Mouse (Mus musculus) liver, postnatal 0 days (tissue): Measurements from ENCODE around the gene Fam208b. TPM values are rescaled to one million over a fixed set of nuclear protein-coding genes. Genes with fewer than 3 reads are reported as not detected.
"Not testable (repeated sequence)": the region's sequence is repeated elsewhere in the genome, so short reads cannot be mapped to it uniquely, and the experiment has no call there.

Source experiments
- ATAC-seq: fragments of 200-750 bp; cut with Nextera tagmentation; 2 replicates; pipeline ENCODE4 v1.8.0; 2017; ENCODE audit warnings: mild to moderate bottlenecking, moderate library complexity
- DNase-seq: peaks from one replicate; pipeline ENCODE4 v3.0.0-alpha.2; 2016
- H3K27ac ChIP-seq: fragments of 300-500 bp; sonication (generic); 2 replicates; pipeline ENCODE4 v1.5.1; 2014; ENCODE audit warnings: antibody characterized with exemption, moderate library complexity, mild to moderate bottlenecking, low read depth
- H3K27me3 ChIP-seq: fragments of 300-500 bp; sonication (generic); 2 replicates; pipeline ENCODE4 v1.6.1; 2014; ENCODE audit warnings: low read length, control low read depth, mixed read lengths; ENCODE audit not compliant: insufficient read depth
- H3K36me3 ChIP-seq: fragments of 300-500 bp; sonication (generic); replicated peaks from 2 replicates; pipeline ENCODE4 v1.6.1; 2014; ENCODE audit warnings: mild to moderate bottlenecking, control low read depth, low read length, moderate library complexity, mixed read lengths; ENCODE audit not compliant: insufficient read depth
- H3K4me1 ChIP-seq: fragments of 300-500 bp; sonication (generic); 2 replicates; pipeline ENCODE4 v1.6.1; 2014; ENCODE audit warnings: antibody characterized with exemption, mild to moderate bottlenecking, control low read depth; ENCODE audit not compliant: insufficient read depth
- H3K4me2 ChIP-seq: fragments of 300-500 bp; sonication (generic); 2 replicates; pipeline ENCODE4 v1.6.1; 2014; ENCODE audit warnings: low read depth, mild to moderate bottlenecking, low read length, moderate library complexity, mixed read lengths
- H3K4me3 ChIP-seq: fragments of 300-500 bp; sonication (generic); 2 replicates; pipeline ENCODE4 v1.5.1; 2014; ENCODE audit warnings: low read depth, low read length
- H3K9ac ChIP-seq: fragments of 300-500 bp; sonication (generic); replicated peaks from 2 replicates; pipeline ENCODE4 v1.6.1; 2014; ENCODE audit warnings: mild to moderate bottlenecking, moderate library complexity
- H3K9me3 ChIP-seq: fragments of 300-500 bp; sonication (generic); 2 replicates; pipeline ENCODE4 v1.6.1; 2016; ENCODE audit warnings: mild to moderate bottlenecking, control low read depth, low read length, mixed read lengths
- CTCF ChIP-seq: sonication (generic); IDR thresholded peaks from 2 replicates; pipeline ENCODE4 v1.5.1; 2016; ENCODE audit warnings: antibody characterized with exemption, low read depth
- EP300 ChIP-seq: IDR thresholded peaks from 2 replicates; pipeline ENCODE4 v1.6.1; 2016; ENCODE audit warnings: antibody characterized with exemption, low read depth, mild to moderate bottlenecking
- WGBS: fragments of 180-500 bp; shearing (Covaris S2); extraction: QIAGEN DNeasy Blood & Tissue Kit; methylation state at CpG from one replicate; pipeline ENCODE4 v1.1.7; 2014; ENCODE audit not compliant: insufficient replicate concordance; 5-methylcytosine and 5-hydroxymethylcytosine counted together
- polyA plus RNA-seq: library from polyadenylated mRNA; unstranded; fragments of >200 nt; fragmentation: Nextera tagmentation; extraction: Ambion mirVana; gene quantifications from 2 replicates; pipeline ENCODE4 v1.2.1, GENCODE M21; 2015

Fam208b gene
- polyA plus RNA-seq, 1 experiment from 2014 or later: 3.0 TPM

GRCm38 (mm10) chr13:3530451-3530850 is 80.5 kb downstream of the Fam208b start:
- WGBS: 53% methylated on average over 3 of the region's 3 CpGs

GRCm38 (mm10) chr13:3526328-3526727 is 84.6 kb downstream of the Fam208b start:
- peak overlapping the region; percentile 75 for H3K27ac ChIP-seq
- no peaks in the 10 kb centered on the region for H3K27me3 ChIP-seq
- 36% methylated on average over 8 of the region's 8 CpGs for WGBS
- H3K4me2 ChIP-seq: 0 out of 2 replicates have a peak overlapping the region, but pooled peaks have one; percentile 9
- 0 out of 2 replicates have a peak, but pooled peaks cover 3% of the 10 kb centered on the region for H3K4me1 ChIP-seq
- no peaks in the 10 kb centered on the region for H3K9me3 ChIP-seq
- ATAC-seq: peak; percentile 74
- H3K36me3 ChIP-seq: no peaks in the 10 kb centered on the region
- TF ChIP-seq CTCF: no peak
- no peak for TF ChIP-seq EP300
- no peak for DNase-seq
- H3K9ac ChIP-seq: no peak overlapping the region
- H3K4me3 ChIP-seq: no peak overlapping the region

More at GRCm38 (mm10) chr13:3530451-3530850, 80.5 kb downstream of the Fam208b start:
- Histone ChIP-seq H3K4me2 (no peak overlapping the region), H3K36me3 (no peaks in the 10 kb centered on the region), H3K4me1 (0 out of 2 replicates have a peak, but pooled peaks cover 1% of the 10 kb centered on the region), H3K9me3 (no peaks in the 10 kb centered on the region), H3K27me3 (no peaks in the 10 kb centered on the region), H3K4me3 (no peak overlapping the region), H3K9ac (no peak overlapping the region), H3K27ac (no peak overlapping the region)
- ATAC-seq: no peak
- no peak for DNase-seq
- TF ChIP-seq CTCF: no peak
- no peak for TF ChIP-seq EP300

- Histone ChIP-seq H3K36me3 (no peaks in the 10 kb centered on the region), H3K27ac (peak overlapping the region; percentile 75), H3K27me3 (no peaks in the 10 kb centered on the region), H3K4me2 (no peak overlapping the region), H3K4me1 (0 out of 2 replicates have a peak, but pooled peaks cover 3% of the 10 kb centered on the region), H3K9ac (no peak overlapping the region), H3K4me3 (no peak overlapping the region), H3K9me3 (no peaks in the 10 kb centered on the region)
- TF ChIP-seq CTCF (no peak), EP300 (no peak)
- WGBS: 49% methylated on average over 4 of the region's 4 CpGs
- ATAC-seq: peak; percentile 35
- no peak for DNase-seq
These were observed 85.3 kb downstream of the Fam208b start for GRCm38 (mm10) chr13:3525611-3526051.

- WGBS: 71% methylated on average over 1 of the region's 1 CpGs
These were observed 87.0 kb downstream of the Fam208b start for GRCm38 (mm10) chr13:3523946-3524345.

GRCm38 (mm10) chr13:3523459-3523858 is 87.4 kb downstream of the Fam208b start:
- TF ChIP-seq EP300 (no peak), CTCF (no peak)

More at GRCm38 (mm10) chr13:3523946-3524345, 87.0 kb downstream of the Fam208b start:
- Histone ChIP-seq H3K27ac (no peak overlapping the region), H3K9me3 (no peaks in the 10 kb centered on the region), H3K9ac (no peak overlapping the region), H3K4me2 (no peak overlapping the region), H3K4me1 (0 out of 2 replicates have a peak, but pooled peaks cover 3% of the 10 kb centered on the region), H3K36me3 (no peaks in the 10 kb centered on the region), H3K4me3 (no peak overlapping the region), H3K27me3 (no peaks in the 10 kb centered on the region)
- TF ChIP-seq CTCF: no peak
- no peak for TF ChIP-seq EP300
- no peak for DNase-seq
- ATAC-seq: no peak

GRCm38 (mm10) chr13:3519994-3520393 is 90.9 kb downstream of the Fam208b start:
- peak; percentile 29; the same call in 1 of the 2 replicates for ATAC-seq

More at GRCm38 (mm10) chr13:3523459-3523858, 87.4 kb downstream of the Fam208b start:
- H3K36me3 ChIP-seq: no peaks in the 10 kb centered on the region
- 0 out of 2 replicates have a peak overlapping the region, but pooled peaks have one; percentile 48 for H3K27ac ChIP-seq
- no peak overlapping the region for H3K4me2 ChIP-seq
- H3K4me1 ChIP-seq: 0 out of 2 replicates have a peak, but pooled peaks cover 3% of the 10 kb centered on the region
- no peaks in the 10 kb centered on the region for H3K9me3 ChIP-seq
- no peak overlapping the region for H3K4me3 ChIP-seq
- H3K9ac ChIP-seq: no peak overlapping the region
- DNase-seq (no peak), ATAC-seq (peak; percentile 26; the same call in 1 of the 2 replicates)
- no peaks in the 10 kb centered on the region for H3K27me3 ChIP-seq
- 42% methylated on average over 6 of the region's 6 CpGs for WGBS

GRCm38 (mm10) chr13:3519357-3519756 is 91.6 kb downstream of the Fam208b start:
- H3K27ac ChIP-seq, H3K36me3 ChIP-seq, ATAC-seq, H3K9ac ChIP-seq, H3K4me3 ChIP-seq, DNase-seq, H3K27me3 ChIP-seq, H3K4me2 ChIP-seq, H3K9me3 ChIP-seq, H3K4me1 ChIP-seq: not testable (repeated sequence)
- 24% methylated on average over 2 of the region's 4 CpGs for WGBS

More at GRCm38 (mm10) chr13:3519994-3520393, 90.9 kb downstream of the Fam208b start:
- DNase-seq, H3K36me3 ChIP-seq, H3K4me2 ChIP-seq, H3K4me1 ChIP-seq, H3K27ac ChIP-seq, H3K4me3 ChIP-seq, H3K27me3 ChIP-seq, H3K9me3 ChIP-seq, H3K9ac ChIP-seq: not testable (repeated sequence)
- 13% methylated on average over 1 of the region's 1 CpGs for WGBS

Other genes starting within 250 kb of the Fam208b start
- 189 and 191 TPM in 2 replicates for gene Gdi2, start 73.0 kb downstream of the Fam208b start, polyA plus RNA-seq
- gene Asb13, start 22.9 kb upstream of the Fam208b start, polyA plus RNA-seq: 5.6 and 7.8 TPM in 2 replicates
- not detected in 2 replicates for gene Calml3, start 193.2 kb upstream of the Fam208b start, polyA plus RNA-seq
- gene Calm4, start 226.6 kb upstream of the Fam208b start, polyA plus RNA-seq: not detected in 2 replicates
- not detected in 2 replicates for gene Calm5, start 243.1 kb upstream of the Fam208b start, polyA plus RNA-seq